Mouse (Mus musculus) megakaryocyte-erythroid progenitor cell, adult 5-6 weeks (primary cell): Measurements from ENCODE around the gene Lgr4. TPM values are rescaled to one million over a fixed set of nuclear protein-coding genes. Genes with fewer than 3 reads are reported as not detected.

Source experiments
- ATAC-seq: replicated peaks from 2 replicates; pipeline ENCODE4 v1.8.0; 2016; ENCODE audit warnings: mild to moderate bottlenecking, inconsistent platforms; ENCODE audit not compliant: severe bottlenecking, poor library complexity, low FRiP score, low TSS enrichment
- total RNA-seq, 2 experiments: library from RNA; stranded (forward) in 1 of 2; stranded (reverse) in 1 of 2; fragments of 200-1000, 215-1000 nt in 1 of 2; fragments of >200 nt in 1 of 2; fragmentation: Nextera tagmentation in 1 of 2; gene quantifications; 2 replicates each; pipeline ENCODE4 v1.2.3; 2014 to 2017

Gene Lgr4
- total RNA-seq, 2 experiments from 2014 or later, result 1.4 to 1.6 TPM

GRCm38 (mm10) chr2:109918592-109919262, 1.3 kb downstream of the Lgr4 start:
- ATAC-seq, result no peak

- ATAC-seq, result no peak
Observed at GRCm38 (mm10) chr2:109920471-109920870, 3.0 kb downstream of the Lgr4 start.

GRCm38 (mm10) chr2:109921298-109922035, 4.0 kb downstream of the Lgr4 start:
- no peak for ATAC-seq

- no peak for ATAC-seq
Observed at GRCm38 (mm10) chr2:109922306-109922705, 4.9 kb downstream of the Lgr4 start.

- ATAC-seq, result no peak
Observed at GRCm38 (mm10) chr2:109923031-109923430, 5.6 kb downstream of the Lgr4 start.

GRCm38 (mm10) chr2:109923945-109924344, 6.5 kb downstream of the Lgr4 start:
- no peak for ATAC-seq

- no peak for ATAC-seq
Observed at GRCm38 (mm10) chr2:109926984-109927383, 9.5 kb downstream of the Lgr4 start.

GRCm38 (mm10) chr2:109927446-109927845, 10.0 kb downstream of the Lgr4 start:
- ATAC-seq, result no peak

- ATAC-seq, result no peak
Observed at GRCm38 (mm10) chr2:109927876-109928275, 10.4 kb downstream of the Lgr4 start.

GRCm38 (mm10) chr2:109928791-109929190, 11.3 kb downstream of the Lgr4 start:
- no peak for ATAC-seq

GRCm38 (mm10) chr2:109929256-109929655, 11.8 kb downstream of the Lgr4 start:
- no peak for ATAC-seq

- ATAC-seq, result no peak
Observed at GRCm38 (mm10) chr2:109930366-109930765, 12.9 kb downstream of the Lgr4 start.

GRCm38 (mm10) chr2:109930771-109931170, 13.3 kb downstream of the Lgr4 start:
- no peak for ATAC-seq

- ATAC-seq, result no peak
Observed at GRCm38 (mm10) chr2:109931978-109932780, 14.7 kb downstream of the Lgr4 start.

GRCm38 (mm10) chr2:109933151-109933550, 15.7 kb downstream of the Lgr4 start:
- no peak for ATAC-seq

- ATAC-seq, result no peak
Observed at GRCm38 (mm10) chr2:109934086-109934485, 16.6 kb downstream of the Lgr4 start.

GRCm38 (mm10) chr2:109935194-109935593, 17.7 kb downstream of the Lgr4 start:
- no peak for ATAC-seq

- no peak for ATAC-seq
Observed at GRCm38 (mm10) chr2:109935754-109936409, 18.4 kb downstream of the Lgr4 start.

GRCm38 (mm10) chr2:109936410-109936755, 18.9 kb downstream of the Lgr4 start:
- ATAC-seq, result no peak

- ATAC-seq, result no peak
Observed at GRCm38 (mm10) chr2:109941973-109942444, 24.6 kb downstream of the Lgr4 start.
